Mouse (Mus musculus) spleen, postnatal 4 days (tissue): ENCODE data around the gene Aoc1.

Source experiments
- DNase-seq, 2 experiments: peaks; one replicate each; pipeline ENCODE4 v3.0.0; 2022; ENCODE audit warnings: low spot score in 2 of 2

Aoc1 gene

GRCm38 (mm10) chr6:48905606-48906005, 32.9 kb downstream of the Aoc1 start:
- peak in 1 of 2 experiments; percentile 53 for DNase-seq

- peak in 1 of 2 experiments; percentile 50 for DNase-seq
Measured at GRCm38 (mm10) chr6:48906371-48906770, 33.7 kb downstream of the Aoc1 start.

GRCm38 (mm10) chr6:48909229-48909628, 36.5 kb downstream of the Aoc1 start:
- no peak for DNase-seq

- peak in 1 of 2 experiments; percentile 45 for DNase-seq
Measured at GRCm38 (mm10) chr6:48912033-48912432, 39.3 kb downstream of the Aoc1 start.

- DNase-seq = no peak
Measured at GRCm38 (mm10) chr6:48913587-48913986, 40.9 kb downstream of the Aoc1 start.

- DNase-seq = no peak
Measured at GRCm38 (mm10) chr6:48929595-48929994, 56.9 kb downstream of the Aoc1 start, which contains the start of gene 1600015I10Rik. Gene 1600015I10Rik (plus strand): TSS chr6:48929895.

GRCm38 (mm10) chr6:48949596-48949995, 76.9 kb downstream of the Aoc1 start:
- DNase-seq = no peak

GRCm38 (mm10) chr6:48950676-48951075, 78.0 kb downstream of the Aoc1 start:
- DNase-seq = no peak

GRCm38 (mm10) chr6:48951630-48952029, 78.9 kb downstream of the Aoc1 start:
- no peak for DNase-seq

GRCm38 (mm10) chr6:48953220-48953619, 80.5 kb downstream of the Aoc1 start:
- DNase-seq = no peak

GRCm38 (mm10) chr6:48954211-48954610, 81.5 kb downstream of the Aoc1 start:
- no peak for DNase-seq

- DNase-seq = no peak
Measured at GRCm38 (mm10) chr6:48954946-48955345, 82.2 kb downstream of the Aoc1 start.

- DNase-seq = no peak
Measured at GRCm38 (mm10) chr6:48956785-48957184, 84.1 kb downstream of the Aoc1 start.

GRCm38 (mm10) chr6:48958053-48958452, 85.4 kb downstream of the Aoc1 start:
- no peak for DNase-seq
